8 mouse cellular contexts compared by ENCODE assay signal in the genomic region with DNA sequence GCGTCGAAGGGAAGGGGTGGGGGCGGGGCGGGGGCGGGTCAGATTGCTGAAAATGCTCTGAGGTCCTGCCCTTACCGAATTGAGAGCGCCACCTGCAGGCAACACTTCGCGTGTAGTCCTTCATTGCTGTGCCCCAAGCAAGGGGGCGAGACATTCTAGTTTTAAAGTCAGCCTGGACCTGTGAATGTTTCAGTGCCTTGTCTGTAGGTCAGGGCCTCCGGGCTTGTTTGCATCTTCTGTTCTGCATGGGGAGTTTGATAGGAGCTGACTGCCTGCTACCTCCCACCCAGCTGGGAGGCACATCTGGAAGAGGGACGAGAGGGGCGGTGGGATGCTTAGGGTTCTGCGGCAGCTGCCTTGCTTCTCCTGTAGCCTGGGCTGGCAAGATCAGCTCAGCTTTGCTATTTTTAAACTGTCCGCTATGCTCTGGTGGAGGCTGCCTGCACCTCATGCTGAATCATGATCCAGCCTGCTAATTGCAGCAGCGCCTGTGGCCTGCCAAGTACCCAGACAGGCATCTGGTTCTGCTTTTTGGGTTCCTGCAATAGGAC. TPM values are rescaled to one million over a fixed set of nuclear protein-coding genes. Genes with fewer than 3 reads are reported as not detected.
DNase-seq lines count a peak whose midpoint lies in the region; ATAC-seq and TF ChIP-seq lines count a peak whose summit lies in the region.

No protein-coding gene starts in this region.

- peak overlapping the region; percentile 17 for H3K4me3 ChIP-seq in embryonic facial prominence, embryonic 13.5 days
- no peak overlapping the region for H3K4me3 ChIP-seq in kidney, adult 2 months (ENCODE audit: insufficient read depth, low read depth, low read length)
- peak overlapping the region; percentile 31 for H3K4me3 ChIP-seq in limb, embryonic 10.5 days
- H3K4me3 ChIP-seq in midbrain, embryonic 14.5 days (replicated peaks; ENCODE audit: low read depth, low read length), result no peak overlapping the region
- no peak overlapping the region for H3K4me3 ChIP-seq in stomach, embryonic 14.5 days (ENCODE audit: low read depth, low read length)

- H3K9me3 ChIP-seq in embryonic facial prominence, embryonic 13.5 days, result no peaks in the 10 kb centered on the region
- no peaks in the 10 kb centered on the region for H3K9me3 ChIP-seq in limb, embryonic 10.5 days (replicated peaks)
- no peaks in the 10 kb centered on the region for H3K9me3 ChIP-seq in midbrain, embryonic 14.5 days (ENCODE audit: control insufficient read depth, low read length)
- no peaks in the 10 kb centered on the region for H3K9me3 ChIP-seq in stomach, embryonic 14.5 days (ENCODE audit: control insufficient read depth, low read depth, low read length)

- 6% methylated on average over 16 of the region's 16 CpGs for WGBS in embryonic facial prominence, embryonic 13.5 days
- WGBS in kidney, adult 2 months, result 14% methylated on average over 16 of the region's 16 CpGs
- 26% methylated on average over 16 of the region's 16 CpGs for WGBS in limb, embryonic 10.5 days
- WGBS in midbrain, embryonic 14.5 days, result 23% methylated on average over 16 of the region's 16 CpGs
- 12% methylated on average over 16 of the region's 16 CpGs for WGBS in stomach, embryonic 14.5 days

- no peaks in the 10 kb centered on the region for H3K27me3 ChIP-seq in embryonic facial prominence, embryonic 13.5 days
- H3K27me3 ChIP-seq in kidney, adult 2 months (replicated peaks; ENCODE audit: control insufficient read depth, insufficient read depth, low read length), result no peaks in the 10 kb centered on the region
- H3K27me3 ChIP-seq in limb, embryonic 10.5 days (ENCODE audit: low read depth, poor library complexity, severe bottlenecking), result no peaks in the 10 kb centered on the region
- no peaks in the 10 kb centered on the region for H3K27me3 ChIP-seq in midbrain, embryonic 14.5 days (ENCODE audit: control insufficient read depth, insufficient read depth, low read length)
- no peaks in the 10 kb centered on the region for H3K27me3 ChIP-seq in stomach, embryonic 14.5 days (ENCODE audit: control insufficient read depth, insufficient read depth, low read length)

- no peak overlapping the region; the same call in 1 of the 2 replicates for H3K9ac ChIP-seq in embryonic facial prominence, embryonic 13.5 days
- H3K9ac ChIP-seq in midbrain, embryonic 14.5 days (replicated peaks; ENCODE audit: low read length), result no peak overlapping the region
- no peak overlapping the region for H3K9ac ChIP-seq in stomach, embryonic 14.5 days (replicated peaks; ENCODE audit: low read depth, low read length)

- ATAC-seq in embryonic facial prominence, embryonic 13.5 days (ENCODE audit: insufficient number of reproducible peaks, insufficient read depth, low FRiP score, low TSS enrichment, low read depth), result peak; percentile 39; the same call in 1 of the 2 replicates
- ATAC-seq in midbrain, embryonic 14.5 days (ENCODE audit: low FRiP score, low TSS enrichment), result no peak
- ATAC-seq in stomach, embryonic 14.5 days (ENCODE audit: insufficient number of reproducible peaks, insufficient read depth, low FRiP score, low read depth), result no peak

- peak overlapping the region; percentile 51 for H3K4me2 ChIP-seq in embryonic facial prominence, embryonic 13.5 days
- H3K4me2 ChIP-seq in midbrain, embryonic 14.5 days (ENCODE audit: low read length), result no peak overlapping the region
- peak overlapping the region; percentile 3; the same call in 1 of the 2 replicates for H3K4me2 ChIP-seq in stomach, embryonic 14.5 days (replicated peaks; ENCODE audit: low read depth, low read length)

- peak; percentile 63 for TF ChIP-seq CTCF in kidney, adult 2 months (conservative IDR thresholded peaks at IDR 0.05; ENCODE audit: insufficient read depth, insufficient read length, low read depth, low read length)

- DNase-seq in spleen, postnatal 10 days (ENCODE audit: low spot score in 2 of 2), result peak; percentile 13 to 73
- no peak for DNase-seq in spleen, adult 12 weeks (ENCODE audit: low spot score)
- DNase-seq in heart, adult 8-10 months (ENCODE audit: low spot score), result peak; percentile 58
- peak; percentile 62 for DNase-seq in kidney, adult 2 months
- peak; percentile 85 for DNase-seq in limb, embryonic 10.5 days (ENCODE audit: low spot score)
- DNase-seq in midbrain, embryonic 14.5 days, result peak; percentile 73

- peaks cover 21% of the 10 kb centered on the region for H3K4me1 ChIP-seq in embryonic facial prominence, embryonic 13.5 days
- H3K4me1 ChIP-seq in kidney, adult 2 months (ENCODE audit: control insufficient read depth, insufficient read depth, low read length), result no peaks in the 10 kb centered on the region
- peaks cover 18% of the 10 kb centered on the region for H3K4me1 ChIP-seq in limb, embryonic 10.5 days
- no peaks in the 10 kb centered on the region; the same call in 1 of the 2 replicates for H3K4me1 ChIP-seq in midbrain, embryonic 14.5 days (ENCODE audit: control insufficient read depth, insufficient read depth, low read length)
- H3K4me1 ChIP-seq in stomach, embryonic 14.5 days (ENCODE audit: control insufficient read depth, insufficient read depth, low read length), result peaks cover 3% of the 10 kb centered on the region; the same call in 1 of the 2 replicates

- H3K36me3 ChIP-seq in embryonic facial prominence, embryonic 13.5 days, result no peaks in the 10 kb centered on the region
- no peaks in the 10 kb centered on the region for H3K36me3 ChIP-seq in kidney, adult 2 months (ENCODE audit: control insufficient read depth, insufficient read depth, low read length)
- no peaks in the 10 kb centered on the region for H3K36me3 ChIP-seq in limb, embryonic 10.5 days
- H3K36me3 ChIP-seq in midbrain, embryonic 14.5 days (ENCODE audit: control insufficient read depth, insufficient read depth, low read length), result no peaks in the 10 kb centered on the region
- H3K36me3 ChIP-seq in stomach, embryonic 14.5 days (ENCODE audit: control insufficient read depth, insufficient read depth, low read length), result no peaks in the 10 kb centered on the region

- H3K27ac ChIP-seq in embryonic facial prominence, embryonic 13.5 days, result peak overlapping the region; percentile 84
- H3K27ac ChIP-seq in kidney, adult 2 months (ENCODE audit: insufficient read depth, low read depth, low read length), result peak overlapping the region; percentile 10; the same call in 1 of the 2 replicates
- H3K27ac ChIP-seq in limb, embryonic 10.5 days, result peak overlapping the region; percentile 75
- no peak overlapping the region for H3K27ac ChIP-seq in midbrain, embryonic 14.5 days (replicated peaks; ENCODE audit: low read depth, low read length)
- H3K27ac ChIP-seq in stomach, embryonic 14.5 days (ENCODE audit: low read length), result no peak overlapping the region

- no peak for TF ChIP-seq POLR2A in kidney, adult 2 months (IDR thresholded peaks at IDR 0.05; ENCODE audit: low read depth, low read length)

RNA-seq across cellular contexts. Expression of a gene that starts 28.9 kb away (rescaled TPM):
- polyA plus RNA-seq in embryonic facial prominence, embryonic 13.5 days (2015; fragmentation: Nextera tagmentation; extraction: Ambion mirVana), result 19.4 and 21.3 TPM in 2 replicates
- under 1 TPM; 0.12 to 0.57 (median 0.28) TPM for total RNA-seq in heart, adult 8-10 months (2022)
- 6.7 and 7.5 TPM in 2 replicates for polyA plus RNA-seq in kidney, adult 2 months (2012; rRNA removed)
- 11.5 and 11.7 TPM in 2 replicates for polyA plus RNA-seq in limb, embryonic 10.5 days (2016; fragmentation: Nextera tagmentation; extraction: Ambion mirVana)
- 71.0 and 75.4 TPM in 2 replicates for polyA plus RNA-seq in midbrain, embryonic 14.5 days (2014; fragmentation: Nextera tagmentation; extraction: Ambion mirVana)
- 18.9 and 19.5 TPM in 2 replicates for polyA plus RNA-seq in stomach, embryonic 14.5 days (2014; fragmentation: Nextera tagmentation; extraction: Ambion mirVana)

RNA-seq across cellular contexts. Expression of a gene that starts 43.6 kb away (rescaled TPM):
- polyA plus RNA-seq in embryonic facial prominence, embryonic 13.5 days (2015; fragmentation: Nextera tagmentation; extraction: Ambion mirVana), result not detected in 2 replicates
- total RNA-seq in heart, adult 8-10 months (2022), result not detected
- 0.09 and 0.15 TPM in 2 replicates for polyA plus RNA-seq in kidney, adult 2 months (2012; rRNA removed)
- polyA plus RNA-seq in limb, embryonic 10.5 days (2016; fragmentation: Nextera tagmentation; extraction: Ambion mirVana), result not detected in 2 replicates
- not detected in 2 replicates for polyA plus RNA-seq in midbrain, embryonic 14.5 days (2014; fragmentation: Nextera tagmentation; extraction: Ambion mirVana)
- not detected in 2 replicates for polyA plus RNA-seq in stomach, embryonic 14.5 days (2014; fragmentation: Nextera tagmentation; extraction: Ambion mirVana)

Comparison
In these comparisons a context has a peak if more than half of its experiments do, and no peak if none do; other contexts are left out.
1. H3K27ac ChIP-seq: peak in embryonic facial prominence, embryonic 13.5 days (single experiment), kidney, adult 2 months (single experiment) and limb, embryonic 10.5 days (single experiment); none in midbrain, embryonic 14.5 days (single experiment) and stomach, embryonic 14.5 days (single experiment).
2. H3K4me3 ChIP-seq: peak in embryonic facial prominence, embryonic 13.5 days (single experiment) and limb, embryonic 10.5 days (single experiment); none in kidney, adult 2 months (single experiment), midbrain, embryonic 14.5 days (single experiment) and stomach, embryonic 14.5 days (single experiment).